Mouse (Mus musculus): ENCODE measurements around the gene Plcl1.

Plcl1 gene

DNA sequence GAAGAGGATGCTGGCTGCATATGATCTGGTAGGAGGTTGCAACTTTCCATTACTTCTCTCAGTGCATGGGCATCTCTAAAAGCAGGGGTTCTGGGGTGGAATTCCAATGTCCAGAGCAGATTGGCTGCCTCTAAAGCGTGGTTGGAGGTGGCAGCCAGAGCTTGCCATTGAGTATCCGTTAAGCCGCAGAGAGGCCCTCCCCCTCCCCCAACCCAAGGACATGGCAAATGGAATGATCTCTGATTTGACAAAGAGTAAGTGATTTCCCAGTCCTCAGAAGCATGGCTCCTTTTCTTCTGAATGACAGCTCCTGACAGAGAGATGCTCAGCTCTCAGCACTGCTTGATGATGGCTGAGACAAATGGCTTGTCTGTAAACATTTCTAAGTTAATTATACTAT, 296.4 kb downstream of the Plcl1 start:
- no peak for DNase-seq (ENCODE audit: low spot score in 2 of 2)

DNA sequence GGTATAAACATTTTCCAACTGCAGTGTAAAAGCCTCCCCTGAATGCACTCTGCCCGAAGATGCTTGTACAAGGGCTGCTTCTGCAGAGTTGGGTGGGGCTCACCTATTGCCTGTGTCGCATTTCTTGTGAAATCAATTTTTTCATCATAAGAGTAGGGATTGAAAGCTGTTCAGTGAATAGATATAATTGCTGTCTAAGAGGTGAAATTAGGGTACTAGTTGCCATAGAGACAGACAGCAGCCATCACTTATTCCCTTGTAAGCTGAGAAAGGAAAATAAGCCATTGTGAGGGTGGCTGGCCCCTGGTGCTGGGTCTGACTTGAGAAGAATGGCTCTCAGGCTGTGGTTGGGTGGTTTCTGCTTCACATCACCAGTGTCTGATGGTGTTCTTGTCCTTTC, 299.0 kb downstream of the Plcl1 start:
- no peak for DNase-seq (ENCODE audit: low spot score in 2 of 2)

DNA sequence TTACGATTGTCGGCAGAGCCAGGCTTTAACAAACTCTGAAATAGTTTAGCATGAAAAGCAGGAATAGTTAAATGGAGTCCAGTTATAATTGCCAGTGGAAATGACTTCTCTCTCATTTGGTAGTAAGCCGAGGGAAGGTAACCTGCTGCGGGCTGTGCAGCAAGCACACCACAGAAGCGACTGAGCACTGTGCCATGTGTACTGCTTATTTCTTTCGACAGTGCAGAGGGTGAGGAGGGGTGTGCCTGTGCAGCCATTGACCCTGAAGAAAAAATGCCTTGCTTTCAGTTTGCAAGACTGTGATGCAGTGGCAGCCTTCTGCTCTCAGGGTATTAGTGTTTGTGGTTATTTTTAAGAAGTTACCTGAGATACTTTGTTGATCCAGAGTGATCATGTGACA, 299.5 kb downstream of the Plcl1 start:
- no peak for DNase-seq (ENCODE audit: low spot score in 2 of 2)

DNA sequence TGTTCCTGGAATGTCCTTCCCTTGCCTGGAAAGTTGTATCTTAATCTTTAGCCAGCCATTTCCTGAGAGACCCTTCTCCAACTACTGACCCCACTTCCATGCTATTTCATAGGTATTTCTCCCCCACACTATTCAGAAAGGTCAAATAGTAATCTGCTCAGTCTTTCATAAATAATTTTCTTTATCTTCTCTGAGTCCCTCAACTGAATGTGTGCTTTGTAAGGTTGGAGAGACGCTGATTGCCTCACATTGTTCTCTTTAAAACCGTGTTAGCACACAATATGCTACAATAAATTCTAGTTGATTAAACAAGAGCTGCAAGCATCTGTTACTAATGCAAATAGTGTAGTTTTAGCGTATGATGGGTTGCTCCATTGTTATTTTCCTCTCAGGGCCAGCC, 300.0 kb downstream of the Plcl1 start:
- DNase-seq (ENCODE audit: low spot score in 2 of 2) = no peak

DNA sequence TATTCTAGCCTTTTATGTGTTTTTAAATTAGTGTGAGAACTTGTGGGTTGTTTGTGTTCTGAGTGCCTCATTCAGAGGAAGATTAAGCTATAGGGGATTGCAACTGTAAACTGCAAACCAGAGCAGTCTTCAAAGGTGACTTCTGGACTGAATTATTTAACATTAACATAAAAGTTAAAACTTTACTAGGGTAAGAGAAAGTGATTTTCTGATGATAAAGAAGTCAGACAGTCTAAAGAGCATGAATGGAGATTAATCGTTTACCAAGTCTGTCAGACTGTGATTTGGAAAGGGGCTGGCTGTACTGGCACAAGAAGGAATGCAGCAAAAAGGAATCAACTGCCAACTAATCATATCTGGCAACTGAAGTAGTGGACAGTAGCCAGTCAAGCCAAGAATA, 301.2 kb downstream of the Plcl1 start:
- DNase-seq (ENCODE audit: low spot score in 2 of 2) = no peak

DNA sequence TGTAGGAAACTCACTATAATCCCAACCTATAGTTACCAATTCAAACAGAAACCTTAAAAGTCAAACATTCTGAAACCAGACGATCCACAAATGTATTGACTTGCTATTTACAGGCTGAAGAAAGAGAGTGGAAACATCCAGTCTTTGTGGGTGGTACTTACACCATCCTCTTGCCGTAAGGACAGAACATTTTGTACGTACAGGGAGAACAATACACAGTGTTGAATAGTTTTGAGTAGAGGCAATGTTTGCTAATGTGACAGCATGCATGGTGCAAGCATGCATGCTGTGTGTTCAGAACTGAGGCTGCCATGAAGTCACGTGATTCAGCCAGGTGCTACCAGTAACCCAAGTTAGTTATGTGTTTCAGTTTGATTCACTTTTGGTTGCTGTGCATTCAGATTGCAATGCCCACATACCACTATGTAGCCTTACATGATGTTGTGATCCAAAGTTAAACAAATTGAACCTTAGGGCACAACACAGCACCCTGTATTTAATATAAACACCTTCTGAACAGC, 311.6 kb downstream of the Plcl1 start:
- DNase-seq (ENCODE audit: low spot score in 2 of 2) = no peak

DNA sequence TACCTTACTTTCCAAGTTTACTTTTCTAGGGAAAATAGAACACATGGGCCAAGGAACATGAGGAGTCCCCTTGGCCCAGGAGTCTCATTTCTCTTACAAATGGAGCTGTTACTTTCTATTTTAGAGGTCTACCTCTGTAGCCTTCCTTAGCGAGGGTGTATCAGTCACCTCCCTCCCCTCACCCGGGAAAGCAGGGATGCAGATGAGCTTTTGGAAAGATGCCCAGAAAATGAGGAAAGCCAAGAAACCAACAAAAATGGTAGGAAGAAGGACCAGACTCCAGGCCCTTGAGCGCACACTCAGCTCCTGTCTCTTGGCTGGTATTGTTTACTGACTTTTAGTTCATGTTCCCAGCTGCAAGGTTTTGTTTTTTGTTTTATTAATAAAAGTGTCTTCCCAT, 319.7 kb downstream of the Plcl1 start:
- no peak for DNase-seq (ENCODE audit: low spot score in 2 of 2)

DNA sequence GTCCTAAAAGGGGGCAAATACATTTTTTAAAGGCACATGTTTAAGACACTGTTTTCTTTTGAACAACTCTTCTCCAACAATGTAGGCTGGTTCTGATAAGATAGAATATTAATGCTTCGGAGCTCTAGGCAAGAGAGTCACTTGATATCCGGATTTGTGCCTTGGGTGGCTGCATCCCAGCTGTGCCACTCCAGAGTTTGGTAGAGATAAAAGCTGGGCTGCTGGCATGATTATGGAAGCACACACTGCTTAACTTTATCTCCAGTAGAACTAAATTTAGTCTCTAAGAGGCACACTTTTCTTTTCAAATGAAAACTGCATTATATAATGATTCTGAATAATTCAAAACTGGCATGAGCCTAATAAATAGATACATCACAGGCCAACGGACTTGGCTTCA, 323.6 kb downstream of the Plcl1 start:
- no peak for DNase-seq (ENCODE audit: low spot score in 2 of 2)

DNA sequence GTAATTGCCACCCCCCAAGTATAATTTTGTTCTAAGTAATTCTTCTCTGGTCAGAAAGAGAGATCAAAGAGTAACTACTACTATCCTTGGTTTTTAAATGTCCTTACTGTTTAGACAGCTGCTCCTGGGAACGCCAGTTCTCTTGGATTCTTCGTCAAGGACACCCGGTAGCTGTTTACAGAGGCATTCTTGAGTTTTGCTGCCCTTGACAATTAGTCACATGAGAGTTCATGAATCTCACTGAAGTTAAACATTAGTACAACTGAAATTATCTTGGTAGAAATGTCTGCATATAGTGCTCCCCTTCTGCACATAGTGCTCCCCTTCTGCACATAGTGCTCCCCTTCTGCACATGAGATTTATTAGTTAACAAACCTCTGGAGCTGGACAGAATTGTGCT, 327.2 kb downstream of the Plcl1 start:
- no peak for DNase-seq (ENCODE audit: low spot score in 2 of 2)

DNA sequence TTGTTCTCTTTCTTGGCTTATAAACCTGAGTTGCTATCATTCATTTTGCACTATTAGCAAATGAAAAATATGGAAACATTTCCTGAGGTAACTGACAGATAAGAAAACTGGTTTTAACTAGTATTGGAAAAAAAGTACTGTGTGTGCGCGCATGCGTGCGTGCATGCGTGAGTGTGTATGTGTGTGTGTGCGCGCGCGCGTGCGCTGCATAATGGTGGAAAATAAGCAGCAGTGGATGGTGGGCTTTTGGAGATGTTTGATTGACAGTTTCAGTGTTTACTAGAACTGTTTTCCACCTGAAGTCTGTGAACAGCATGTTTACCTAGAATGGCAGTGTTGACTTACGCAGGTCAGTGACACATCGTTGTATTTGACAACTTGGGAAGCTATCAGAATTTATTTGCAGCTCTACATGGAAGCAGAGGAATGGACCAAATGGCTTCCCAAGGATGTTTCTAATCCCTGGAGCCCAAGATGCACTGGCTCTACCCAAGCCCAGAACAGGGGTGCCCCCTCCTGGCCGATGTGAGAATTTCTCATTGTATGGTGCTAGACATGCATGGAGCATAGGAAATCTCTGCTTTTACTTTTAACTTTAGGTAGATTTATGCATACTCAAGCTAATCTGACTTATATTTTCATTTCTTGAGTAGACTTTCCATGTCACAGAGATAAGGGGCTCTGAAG, 330.5 kb downstream of the Plcl1 start:
- DNase-seq (ENCODE audit: low spot score in 2 of 2) = peak; percentile 84 to 86

DNA sequence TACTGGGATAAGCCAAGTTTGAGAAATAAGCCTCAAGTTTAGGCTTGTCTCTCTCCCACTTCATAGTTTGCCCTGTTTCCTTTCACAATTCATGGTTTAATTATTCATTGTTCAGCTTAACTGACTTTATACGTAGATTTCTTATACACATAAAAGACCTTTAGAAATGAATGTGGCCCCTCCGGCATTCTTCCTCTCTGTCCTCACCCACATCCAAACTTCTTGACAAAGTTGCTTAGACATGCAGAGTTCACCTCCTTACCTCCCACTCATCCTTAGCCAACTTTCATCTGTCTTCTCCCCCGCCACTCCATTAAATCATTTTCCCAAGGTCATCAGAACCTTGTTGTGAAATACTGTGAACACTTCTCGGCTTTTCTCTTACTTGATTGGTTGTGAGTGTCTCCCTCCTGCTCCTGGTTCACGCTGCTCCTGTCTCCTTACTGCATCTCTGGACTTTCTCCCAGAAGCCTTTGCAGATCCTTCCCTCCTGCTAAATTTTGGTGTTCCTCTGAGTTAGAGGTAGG, 331.1 kb downstream of the Plcl1 start:
- DNase-seq (ENCODE audit: low spot score in 2 of 2) = no peak

DNA sequence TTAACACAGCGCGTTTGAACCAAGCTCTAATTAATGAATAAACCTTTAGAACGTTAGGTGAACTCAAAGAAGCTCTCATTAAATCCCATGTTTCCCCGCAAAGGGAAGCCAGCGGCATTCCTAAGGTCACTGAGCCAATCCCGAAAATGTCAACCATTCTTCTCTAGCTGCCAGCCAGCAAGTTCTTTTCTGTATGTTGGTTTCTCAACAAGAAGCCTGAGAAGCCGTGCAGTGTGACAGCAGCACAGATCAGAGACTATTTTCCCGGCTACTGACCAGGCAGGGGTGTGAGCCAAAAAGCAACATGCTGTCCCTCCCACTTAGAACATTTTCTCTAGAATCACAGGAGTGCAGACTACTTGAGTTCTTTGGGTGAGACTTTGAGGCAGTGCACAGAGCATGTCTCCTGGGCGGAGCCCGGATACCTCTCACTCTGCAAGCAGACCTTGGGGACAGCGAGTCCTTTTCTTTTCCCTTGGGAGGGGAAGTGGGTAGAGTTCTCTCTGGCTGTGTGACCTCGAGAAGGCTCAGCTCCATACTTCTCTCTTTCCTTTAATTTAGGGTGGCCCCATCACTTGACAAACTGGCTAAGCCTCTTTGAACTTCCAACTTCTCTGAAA, 333.1 kb downstream of the Plcl1 start:
- no peak for DNase-seq (ENCODE audit: low spot score in 2 of 2)

DNA sequence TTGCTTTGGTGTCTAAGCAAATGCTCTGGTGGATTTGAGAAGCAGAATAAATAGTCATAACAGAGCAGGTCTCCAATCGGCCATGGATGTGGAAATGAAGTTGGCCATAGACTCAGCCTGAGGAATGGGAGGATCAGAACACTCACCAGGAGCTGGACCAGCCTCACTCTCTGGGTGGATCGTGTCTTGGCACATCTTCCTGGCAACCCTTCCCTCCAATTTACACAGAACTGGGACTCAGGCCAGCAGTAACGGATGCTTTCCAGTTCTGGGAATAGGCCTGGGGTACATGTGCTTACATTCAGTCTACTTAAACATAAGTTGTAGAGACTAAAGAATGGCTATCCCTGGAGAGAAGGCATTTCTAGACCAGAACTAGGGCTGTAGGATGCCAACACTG, 336.2 kb downstream of the Plcl1 start:
- DNase-seq (ENCODE audit: low spot score in 2 of 2) = peak in 1 of 2 experiments; percentile 66

DNA sequence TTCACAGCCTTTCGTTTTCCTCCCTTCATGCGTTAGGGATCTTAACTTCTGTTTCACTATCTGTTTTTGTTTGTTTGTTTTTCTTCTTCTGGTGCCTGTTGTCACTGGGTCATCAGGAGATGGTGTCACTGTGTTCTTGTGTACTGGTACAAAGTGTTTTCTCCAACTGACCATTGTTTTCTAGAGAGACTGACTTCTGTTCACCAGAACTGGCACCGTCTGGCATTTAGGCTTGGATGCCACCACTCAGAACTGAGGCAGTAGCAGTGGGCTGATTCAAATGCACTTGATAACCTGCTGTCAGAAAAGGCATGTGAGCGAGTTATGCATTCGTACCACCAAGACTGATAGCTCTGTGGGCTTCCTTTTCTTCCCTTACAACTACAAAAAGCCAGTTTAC, 342.8 kb downstream of the Plcl1 start:
- DNase-seq (ENCODE audit: low spot score in 2 of 2) = no peak

DNA sequence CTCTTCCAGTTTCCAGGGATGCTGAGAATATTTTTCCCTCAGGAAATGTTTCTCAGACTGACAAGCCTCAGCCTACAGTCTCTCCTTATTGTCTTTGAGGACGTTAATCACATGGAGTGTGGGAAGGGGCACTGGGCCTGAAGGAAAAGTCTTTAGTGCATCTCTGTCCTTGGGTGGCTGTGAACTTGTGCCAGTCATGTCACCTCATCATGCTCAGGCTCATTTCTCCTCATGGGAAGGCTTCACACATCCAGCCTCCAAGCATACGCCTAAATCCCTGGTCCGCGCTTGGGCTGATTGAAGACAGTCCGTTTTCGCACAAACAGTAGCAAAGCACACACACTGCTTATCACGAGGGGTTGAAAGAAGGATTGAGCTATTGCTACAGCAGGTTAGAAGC, 344.0 kb downstream of the Plcl1 start:
- no peak for DNase-seq (ENCODE audit: low spot score in 2 of 2)

DNA sequence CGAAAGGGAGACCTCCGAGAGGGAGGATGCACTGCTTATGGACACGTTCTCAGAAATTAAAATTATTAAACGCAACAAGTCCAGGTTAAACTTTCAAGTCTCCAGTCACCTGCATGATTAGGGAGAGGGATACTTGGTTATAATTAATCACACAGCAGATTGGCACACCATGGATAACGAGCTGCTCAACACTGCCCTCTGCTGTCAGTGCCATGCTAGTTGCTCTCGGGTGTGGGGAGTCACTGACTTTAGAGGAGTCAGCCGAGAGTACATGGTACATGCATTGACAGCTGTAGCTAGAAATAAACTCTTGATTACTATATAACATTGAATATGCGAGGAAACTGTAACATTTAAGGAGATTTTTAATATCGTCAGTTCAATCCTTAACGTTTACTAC, 350.0 kb downstream of the Plcl1 start:
- DNase-seq (ENCODE audit: low spot score in 2 of 2) = peak; percentile 27 to 69

DNA sequence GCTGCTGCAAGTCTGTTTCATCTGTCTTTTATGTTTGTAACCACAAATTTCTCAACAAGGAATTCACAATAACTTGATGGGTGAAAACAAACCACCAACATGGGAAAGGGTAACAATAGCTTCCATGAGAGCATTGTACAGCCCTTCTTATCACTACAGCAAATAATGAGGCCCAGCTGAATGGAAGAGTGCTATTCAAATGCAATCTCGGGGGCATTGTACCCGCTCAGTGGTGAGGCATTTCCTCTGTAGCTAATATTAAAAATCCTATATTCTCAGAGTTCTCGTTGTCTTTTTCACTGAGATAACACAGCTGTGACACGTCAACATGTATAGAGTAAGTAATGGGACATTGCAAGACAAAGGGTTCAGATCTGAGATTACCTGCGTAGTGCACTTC, 356.6 kb downstream of the Plcl1 start:
- no peak for DNase-seq (ENCODE audit: low spot score in 2 of 2)

DNA sequence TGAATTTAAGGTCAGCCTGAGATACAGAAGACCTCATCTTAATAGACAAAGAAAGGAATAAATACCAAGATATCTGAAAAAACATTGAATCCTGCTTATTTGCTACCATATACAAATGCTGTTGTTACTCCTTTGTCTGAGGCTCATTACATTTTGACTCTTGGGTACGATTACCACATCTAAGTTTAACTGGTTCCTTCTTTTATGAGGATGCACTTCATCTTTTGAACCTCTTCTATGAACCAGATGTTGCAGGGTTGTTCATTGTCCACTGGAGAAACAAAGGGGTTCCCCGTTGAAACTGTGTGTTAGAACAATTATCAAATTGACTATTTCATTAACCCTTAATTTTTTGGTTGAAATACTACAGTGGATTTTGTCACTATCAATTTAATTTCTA, 357.4 kb downstream of the Plcl1 start:
- no peak for DNase-seq (ENCODE audit: low spot score in 2 of 2)

DNA sequence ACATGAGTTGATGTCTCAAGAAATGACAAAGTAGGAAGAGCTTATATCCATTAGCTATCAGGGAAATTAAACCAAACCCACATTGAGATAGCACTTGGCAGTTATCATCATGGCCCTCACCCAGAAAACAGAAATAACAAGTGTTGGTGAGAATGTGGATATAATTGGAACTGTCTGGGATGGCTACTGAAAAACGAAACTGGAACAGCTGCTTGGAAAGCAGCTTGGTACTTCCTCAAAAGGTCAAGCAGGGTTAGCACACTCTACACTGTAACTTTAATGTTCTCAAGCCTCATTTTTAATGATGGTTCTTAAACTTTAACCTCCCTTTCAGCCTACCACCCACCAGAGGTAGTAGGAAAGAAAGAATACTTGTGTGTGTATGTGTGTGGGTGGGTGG, 361.0 kb downstream of the Plcl1 start:
- no peak for DNase-seq (ENCODE audit: low spot score in 2 of 2)

DNA sequence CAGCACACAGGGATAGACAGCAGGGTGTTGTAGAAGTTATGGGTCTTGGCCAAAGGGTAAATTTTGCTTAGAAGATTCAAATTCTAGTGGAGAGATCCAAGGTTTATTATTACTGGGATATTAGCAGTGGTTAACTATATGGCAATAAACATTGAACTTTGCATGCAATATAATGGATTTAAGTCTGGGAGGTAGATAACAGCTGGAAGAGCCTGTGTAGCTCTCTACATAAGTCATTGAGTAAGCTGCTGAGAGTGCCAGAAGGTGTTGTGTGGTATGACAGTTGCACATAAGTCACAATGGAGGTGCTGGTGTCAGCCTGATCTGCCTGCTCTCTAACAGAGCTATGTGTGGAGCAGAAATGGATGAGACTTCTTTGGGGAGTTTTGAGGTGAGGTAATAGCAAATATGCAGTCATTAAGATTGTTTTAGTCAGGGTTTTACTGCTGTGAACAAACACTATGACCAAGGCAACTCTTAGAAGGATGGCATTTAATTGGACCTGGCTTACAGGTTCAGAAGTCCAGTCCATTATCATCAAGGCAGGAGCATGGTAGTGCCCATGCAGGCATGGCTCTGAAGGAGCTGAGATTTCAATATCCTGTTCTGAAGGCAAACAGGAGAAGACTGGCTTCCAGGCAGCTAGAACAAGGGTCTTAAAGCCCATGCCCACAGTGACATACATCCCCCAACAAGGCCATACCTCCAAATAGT, 364.5 kb downstream of the Plcl1 start:
- no peak for DNase-seq (ENCODE audit: low spot score in 2 of 2)

DNA sequence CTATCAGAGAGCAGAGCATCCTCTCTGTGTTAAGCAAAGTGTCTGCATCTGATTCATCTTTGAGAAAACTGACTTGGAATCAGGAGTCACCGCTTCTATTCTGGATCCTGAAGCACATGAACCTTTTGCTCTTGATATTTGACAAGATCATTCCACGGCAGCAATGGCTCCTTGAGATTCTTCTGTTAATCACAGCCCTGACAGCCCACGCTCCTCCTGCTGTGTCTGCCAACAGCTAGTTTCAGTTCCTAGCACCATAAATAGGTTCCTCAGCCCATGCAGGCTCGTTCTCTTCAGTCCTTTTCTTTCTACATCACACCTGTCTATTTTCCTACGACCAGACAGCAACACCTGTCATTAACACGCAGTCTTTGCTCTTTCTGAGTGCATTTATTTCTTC, 387.1 kb downstream of the Plcl1 start:
- no peak for DNase-seq (ENCODE audit: low spot score in 2 of 2)
